Mouse (Mus musculus) forelimb bud, embryonic 11.5 days (tissue): ENCODE data around the gene Vps13a.
"Not testable (repeated sequence)": the region's sequence is repeated elsewhere in the genome, so short reads cannot be mapped to it uniquely, and the experiment has no call there.

ENCODE experiments used
- DNase-seq: peaks from one replicate; pipeline ENCODE4 v3.0.0-alpha.2; 2012; ENCODE audit warnings: low read depth, low spot score

Gene Vps13a

GRCm38 (mm10) chr19:16767407-16767806 is 13.3 kb downstream of the Vps13a start:
- DNase-seq, result no peak

- DNase-seq, result not testable (repeated sequence)
Measured at GRCm38 (mm10) chr19:16757439-16757838, 23.3 kb downstream of the Vps13a start.

- no peak for DNase-seq
Measured at GRCm38 (mm10) chr19:16755854-16756253, 24.9 kb downstream of the Vps13a start.

GRCm38 (mm10) chr19:16755226-16755625 is 25.5 kb downstream of the Vps13a start:
- DNase-seq, result no peak

GRCm38 (mm10) chr19:16753151-16753550 is 27.6 kb downstream of the Vps13a start:
- no peak for DNase-seq

- DNase-seq, result no peak
Measured at GRCm38 (mm10) chr19:16736854-16737253, 43.9 kb downstream of the Vps13a start.

GRCm38 (mm10) chr19:16728729-16729128 is 52.0 kb downstream of the Vps13a start:
- DNase-seq, result no peak

- no peak for DNase-seq
Measured at GRCm38 (mm10) chr19:16715249-16715648, 65.5 kb downstream of the Vps13a start.

- DNase-seq, result no peak
Measured at GRCm38 (mm10) chr19:16701790-16702189, 78.9 kb downstream of the Vps13a start.

GRCm38 (mm10) chr19:16684922-16685321 is 95.8 kb downstream of the Vps13a start:
- DNase-seq, result no peak

GRCm38 (mm10) chr19:16684210-16684609 is 96.5 kb downstream of the Vps13a start:
- no peak for DNase-seq

- DNase-seq, result no peak
Measured at GRCm38 (mm10) chr19:16625610-16626395, 154.9 kb downstream of the Vps13a start.

GRCm38 (mm10) chr19:16624994-16625393 is 155.7 kb downstream of the Vps13a start:
- no peak for DNase-seq

- DNase-seq, result no peak
Measured at GRCm38 (mm10) chr19:16623154-16623553, 157.6 kb downstream of the Vps13a start.

- no peak for DNase-seq
Measured at GRCm38 (mm10) chr19:16607634-16608033, 173.1 kb downstream of the Vps13a start.

- DNase-seq, result no peak
Measured at GRCm38 (mm10) chr19:16602026-16602425, 178.7 kb downstream of the Vps13a start.

- DNase-seq, result peak; percentile 88
Measured at GRCm38 (mm10) chr19:16599298-16599970, 181.3 kb downstream of the Vps13a start.

- DNase-seq, result peak; percentile 44
Measured at GRCm38 (mm10) chr19:16598653-16599297, 182.0 kb downstream of the Vps13a start.

- DNase-seq, result no peak
Measured at GRCm38 (mm10) chr19:16597216-16597615, 183.5 kb downstream of the Vps13a start.

GRCm38 (mm10) chr19:16593975-16594317 is 186.8 kb downstream of the Vps13a start:
- DNase-seq, result no peak

GRCm38 (mm10) chr19:16593256-16593974 is 187.3 kb downstream of the Vps13a start:
- no peak for DNase-seq

GRCm38 (mm10) chr19:16585379-16585778 is 195.4 kb downstream of the Vps13a start:
- DNase-seq, result peak; percentile 57
